Comparison of ENCODE assay signal across 19 mouse cellular contexts in genomic region chr7:29230560-29230959, GRCm38 (mm10). TPM values are rescaled to one million over a fixed set of nuclear protein-coding genes. Genes with fewer than 3 reads are reported as not detected.
DNase-seq lines count a peak whose midpoint lies in the region; ATAC-seq lines count a peak whose summit lies in the region.
"Had no signal": no experiment of that assay in that cellular context is flagged by ENCODE, and none has a peak within 500 bp of the region (broad histone marks: within the 10 kb centered on the region; RNA-seq: fewer than 3 reads in every experiment).

No protein-coding gene starts in this region.

- H3K9me3 ChIP-seq in heart, embryonic 13.5 days: no peaks in the 10 kb centered on the region
- no peaks in the 10 kb centered on the region for H3K9me3 ChIP-seq in liver, embryonic 16.5 days (replicated peaks; ENCODE audit: control insufficient read depth, low read length)
- no peaks in the 10 kb centered on the region for H3K9me3 ChIP-seq in megakaryocyte, embryonic 14.5 days
- H3K9me3 ChIP-seq: embryonic facial prominence, embryonic 13.5 days; forebrain, embryonic 13.5 days; hindbrain, embryonic 13.5 days had no signal

- WGBS in heart, embryonic 13.5 days: 18% methylated on average over 3 of the region's 3 CpGs
- 25% methylated on average over 3 of the region's 3 CpGs for whole genome bisulfite sequencing in liver, embryonic 16.5 days (ENCODE audit: insufficient replicate concordance)

- no peak overlapping the region for H3K9ac ChIP-seq in heart, embryonic 13.5 days
- no peak overlapping the region for H3K9ac ChIP-seq in liver, embryonic 16.5 days (ENCODE audit: low read depth, low read length)
- H3K9ac ChIP-seq: embryonic facial prominence, embryonic 13.5 days; forebrain, embryonic 13.5 days; forebrain, postnatal 0 days; hindbrain, embryonic 13.5 days had no signal

- peak overlapping the region; percentile 75 for H3K27ac ChIP-seq in heart, embryonic 13.5 days (replicated peaks)
- H3K27ac ChIP-seq in liver, embryonic 16.5 days (ENCODE audit: low read length): no peak overlapping the region
- H3K27ac ChIP-seq: embryonic facial prominence, embryonic 13.5 days; forebrain, embryonic 13.5 days; hindbrain, embryonic 13.5 days; hindbrain, postnatal 0 days had no signal

- peaks cover 28% of the 10 kb centered on the region for H3K27me3 ChIP-seq in heart, embryonic 13.5 days (replicated peaks)
- peaks cover 25% of the 10 kb centered on the region for H3K27me3 ChIP-seq in liver, embryonic 16.5 days (ENCODE audit: control insufficient read depth, insufficient read depth, low read depth, low read length)
- no peaks in the 10 kb centered on the region for H3K27me3 ChIP-seq in megakaryocyte, embryonic 14.5 days (replicated peaks)

- peak overlapping the region; percentile 65 for H3K4me3 ChIP-seq in heart, embryonic 13.5 days
- H3K4me3 ChIP-seq in liver, embryonic 16.5 days (ENCODE audit: low read depth, low read length): no peak overlapping the region
- peak overlapping the region; percentile 78 for H3K4me3 ChIP-seq in megakaryocyte, embryonic 14.5 days (replicated peaks)
- H3K4me3 ChIP-seq: embryonic facial prominence, embryonic 13.5 days; forebrain, embryonic 13.5 days; hindbrain, embryonic 13.5 days had no signal

- intact Hi-C loops in heart, postnatal 10 days (cut with DNase I): no loop called here

- H3K4me2 ChIP-seq in heart, embryonic 13.5 days: peak overlapping the region; percentile 95
- H3K4me2 ChIP-seq in liver, embryonic 16.5 days (ENCODE audit: low read depth, low read length): no peak overlapping the region
- H3K4me2 ChIP-seq: forebrain, embryonic 13.5 days; hindbrain, embryonic 13.5 days had no signal

- H3K36me3 ChIP-seq in heart, embryonic 13.5 days: peaks cover 12% of the 10 kb centered on the region
- no peaks in the 10 kb centered on the region for H3K36me3 ChIP-seq in liver, embryonic 16.5 days (ENCODE audit: control insufficient read depth, insufficient read depth)
- peaks cover 48% of the 10 kb centered on the region for H3K36me3 ChIP-seq in megakaryocyte, embryonic 14.5 days (replicated peaks; ENCODE audit: low read length)
- H3K36me3 ChIP-seq: embryonic facial prominence, embryonic 13.5 days; hindbrain, embryonic 13.5 days had no signal

- DNase-seq in heart, postnatal 10 days: no peak
- DNase-seq in liver: no peak
- DNase-seq: adrenal gland, adult 2 months; adrenal gland, postnatal 36 days; cerebellum, adult 11 months; cerebellum, adult 8-10 months; cerebellum, postnatal 25 days; forebrain, postnatal 0 days; gastrocnemius, postnatal 14 days; kidney, adult 11 months had no signal

- no peak for ATAC-seq in heart, embryonic 13.5 days (ENCODE audit: extremely low read depth, insufficient number of reproducible peaks, low FRiP score, low TSS enrichment)
- ATAC-seq in liver, embryonic 16.5 days (ENCODE audit: low read depth): peak; percentile 25; the same call in 1 of the 2 replicates
- ATAC-seq in megakaryocyte, adult 5-6 weeks (ENCODE audit: poor library complexity, severe bottlenecking): no peak
- ATAC-seq in common myeloid progenitor, adult 5-6 weeks (replicated peaks; ENCODE audit: low read depth, poor library complexity, severe bottlenecking): peak; percentile 11
- ATAC-seq: forebrain, embryonic 13.5 days; forebrain, postnatal 0 days; hindbrain, postnatal 0 days had no signal

- peaks cover 38% of the 10 kb centered on the region for H3K4me1 ChIP-seq in heart, embryonic 13.5 days
- no peaks in the 10 kb centered on the region; the same call in 1 of the 2 replicates for H3K4me1 ChIP-seq in liver, embryonic 16.5 days (ENCODE audit: control insufficient read depth, low read depth, low read length)
- peaks cover 89% of the 10 kb centered on the region for H3K4me1 ChIP-seq in megakaryocyte, embryonic 14.5 days

RNA-seq across cellular contexts. Expression of gene Kcnk6, which starts 1.8 kb away (rescaled TPM):
- 1.6 and 1.7 TPM in 2 replicates for polyA plus RNA-seq in heart, embryonic 13.5 days (2015; fragmentation: Nextera tagmentation; extraction: Ambion mirVana)
- total RNA-seq in heart, postnatal 10 days (2021): 1 to 10 TPM; 4.2 to 5.8 TPM
- polyA plus RNA-seq in liver, embryonic 16.5 days (2015; fragmentation: Nextera tagmentation; extraction: Ambion mirVana): 1.4 and 1.5 TPM in 2 replicates
- polyA plus RNA-seq in megakaryocyte, embryonic 14.5 days (2012; ENCODE audit: insufficient read depth, low replicate concordance): 32.5 and 42.2 TPM in 2 replicates
- total RNA-seq in megakaryocyte, adult 5-6 weeks (2015): 9.2 and 10.1 TPM in 2 replicates
- total RNA-seq in megakaryocyte, adult 5-6 weeks (2017): 14.5 and 14.6 TPM in 2 replicates
- 1.3 and 1.6 TPM in 2 replicates for total RNA-seq in common myeloid progenitor, adult 5-6 weeks (2017)

RNA-seq across cellular contexts. Expression of gene Yif1b, which starts 7.6 kb away (rescaled TPM):
- polyA plus RNA-seq in heart, embryonic 13.5 days (2015; fragmentation: Nextera tagmentation; extraction: Ambion mirVana): 107 and 117 TPM in 2 replicates
- 10 to 100 TPM; 72.9 to 75.1 TPM for total RNA-seq in heart, postnatal 10 days (2021)
- polyA plus RNA-seq in liver, embryonic 16.5 days (2015; fragmentation: Nextera tagmentation; extraction: Ambion mirVana): 40.3 and 43.0 TPM in 2 replicates
- 1,324 and 2,330 TPM in 2 replicates for polyA plus RNA-seq in megakaryocyte, embryonic 14.5 days (2012; ENCODE audit: insufficient read depth, low replicate concordance)
- total RNA-seq in megakaryocyte, adult 5-6 weeks (2015): 36.2 and 38.0 TPM in 2 replicates
- total RNA-seq in megakaryocyte, adult 5-6 weeks (2017): 19.1 and 21.8 TPM in 2 replicates
- 29.2 and 31.3 TPM in 2 replicates for total RNA-seq in common myeloid progenitor, adult 5-6 weeks (2017)

RNA-seq across cellular contexts. Expression of gene Catsperg1, which starts 16.7 kb away (rescaled TPM):
- 0.41 and 0.42 TPM in 2 replicates for polyA plus RNA-seq in heart, embryonic 13.5 days (2015; fragmentation: Nextera tagmentation; extraction: Ambion mirVana)
- under 1 TPM; 0.45 to 0.67 TPM for total RNA-seq in heart, postnatal 10 days (2021)
- 0.15 and 0.35 TPM in 2 replicates for polyA plus RNA-seq in liver, embryonic 16.5 days (2015; fragmentation: Nextera tagmentation; extraction: Ambion mirVana)
- 0.19 and 0.61 TPM in 2 replicates for polyA plus RNA-seq in megakaryocyte, embryonic 14.5 days (2012; ENCODE audit: insufficient read depth, low replicate concordance)
- total RNA-seq in megakaryocyte, adult 5-6 weeks (2015): 1.4 and 3.8 TPM in 2 replicates
- total RNA-seq in megakaryocyte, adult 5-6 weeks (2017): 1.2 and 7.5 TPM in 2 replicates
- 0.73 and 1.0 TPM in 2 replicates for total RNA-seq in common myeloid progenitor, adult 5-6 weeks (2017)

RNA-seq across cellular contexts. Expression of gene 2200002D01Rik, which starts 17.7 kb away (rescaled TPM):
- polyA plus RNA-seq in heart, embryonic 13.5 days (2015; fragmentation: Nextera tagmentation; extraction: Ambion mirVana): 5.7 and 7.3 TPM in 2 replicates
- 1 to 10 TPM; 2.6 to 3.5 TPM for total RNA-seq in heart, postnatal 10 days (2021)
- polyA plus RNA-seq in liver, embryonic 16.5 days (2015; fragmentation: Nextera tagmentation; extraction: Ambion mirVana): 5.3 and 5.8 TPM in 2 replicates
- 0.46 TPM in 1 of 2 replicates, not detected in the other for polyA plus RNA-seq in megakaryocyte, embryonic 14.5 days (2012; ENCODE audit: insufficient read depth, low replicate concordance)
- not detected in 2 replicates for total RNA-seq in megakaryocyte, adult 5-6 weeks (2015)
- total RNA-seq in megakaryocyte, adult 5-6 weeks (2017): 0.37 and 2.4 TPM in 2 replicates
- 1.8 and 12.1 TPM in 2 replicates for total RNA-seq in common myeloid progenitor, adult 5-6 weeks (2017)
- total RNA-seq: forebrain, postnatal 0 days; hindbrain, postnatal 0 days had no signal

RNA-seq across cellular contexts. Expression of gene Psmd8, which starts 50.1 kb away (rescaled TPM):
- polyA plus RNA-seq in heart, embryonic 13.5 days (2015; fragmentation: Nextera tagmentation; extraction: Ambion mirVana): 209 and 219 TPM in 2 replicates
- 100 to 1,000 TPM; 173 to 179 TPM for total RNA-seq in heart, postnatal 10 days (2021)
- polyA plus RNA-seq in liver, embryonic 16.5 days (2015; fragmentation: Nextera tagmentation; extraction: Ambion mirVana): 106 and 111 TPM in 2 replicates
- polyA plus RNA-seq in megakaryocyte, embryonic 14.5 days (2012; ENCODE audit: insufficient read depth, low replicate concordance): 131 and 177 TPM in 2 replicates
- total RNA-seq in megakaryocyte, adult 5-6 weeks (2015): 204 and 215 TPM in 2 replicates
- total RNA-seq in megakaryocyte, adult 5-6 weeks (2017): 191 and 207 TPM in 2 replicates
- total RNA-seq in common myeloid progenitor, adult 5-6 weeks (2017): 130 and 171 TPM in 2 replicates

Comparison
In these comparisons a context has a peak if more than half of its experiments do, and no peak if none do; other contexts are left out.
1. ATAC-seq: peak in liver, embryonic 16.5 days (single experiment) and common myeloid progenitor, adult 5-6 weeks (single experiment); none in heart, embryonic 13.5 days (single experiment) and megakaryocyte, adult 5-6 weeks (single experiment).